Comparison of ENCODE assay signal across 25 mouse cellular contexts in the genomic region with DNA sequence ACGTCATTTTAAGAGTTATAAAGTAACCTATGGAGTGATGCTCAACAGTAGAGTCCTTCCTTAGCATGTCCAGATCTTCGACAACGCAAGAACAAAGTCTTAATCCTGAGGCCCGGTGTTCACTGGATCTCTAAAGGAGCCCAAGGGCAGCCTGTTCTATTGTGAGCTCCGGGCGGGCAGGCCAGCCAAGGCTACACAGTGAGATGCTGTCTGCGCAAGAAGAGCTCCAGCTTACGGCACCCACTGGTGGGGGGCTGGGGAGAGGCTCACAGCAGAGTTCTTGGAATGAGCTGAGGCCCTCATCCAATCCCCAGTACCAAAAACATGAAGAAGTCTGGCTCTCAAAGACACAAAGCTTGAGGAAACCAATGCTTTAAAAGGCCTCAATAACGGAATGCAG. TPM values are rescaled to one million over a fixed set of nuclear protein-coding genes. Genes with fewer than 3 reads are reported as not detected.
A peak's percentile ranks its signal among the peaks of the same experiment; 100 is the strongest.
DNase-seq lines count a peak whose midpoint lies in the region; TF ChIP-seq lines count a peak whose summit lies in the region.
"Had no signal": no experiment of that assay in that cellular context is flagged by ENCODE, and none has a peak within 500 bp of the region (broad histone marks: within the 10 kb centered on the region; RNA-seq: fewer than 3 reads in every experiment).

No protein-coding gene starts in this region.

- peaks cover 66% of the 10 kb centered on the region for H3K4me1 ChIP-seq in E14TG2a.4 (replicated peaks; ENCODE audit: low read depth, low read length)
- peaks cover 20% of the 10 kb centered on the region for H3K4me1 ChIP-seq in embryonic facial prominence, embryonic 10.5 days

- no peaks in the 10 kb centered on the region for H3K9me3 ChIP-seq in E14TG2a.4 (ENCODE audit: low read length)
- no peaks in the 10 kb centered on the region for H3K9me3 ChIP-seq in embryonic facial prominence, embryonic 10.5 days
- H3K9me3 ChIP-seq: forebrain, embryonic 10.5 days; forebrain, embryonic 13.5 days; heart, embryonic 12.5 days; heart, embryonic 15.5 days; hindbrain, embryonic 13.5 days; intestine, embryonic 15.5 days had no signal

- H3K27ac ChIP-seq in gastrocnemius, adult 2 months, result peak overlapping the region; percentile 1; the same call in 1 of the 2 replicates
- H3K27ac ChIP-seq in embryonic facial prominence, embryonic 10.5 days (replicated peaks), result no peak overlapping the region
- H3K27ac ChIP-seq: forebrain, embryonic 10.5 days; forebrain, embryonic 13.5 days; heart, embryonic 15.5 days; hindbrain, embryonic 10.5 days; hindbrain, embryonic 13.5 days; intestine, embryonic 15.5 days had no signal

- 96% methylated on average over 9 of the region's 9 CpGs for WGBS in embryonic facial prominence, embryonic 10.5 days

- peaks cover 62% of the 10 kb centered on the region for H3K36me3 ChIP-seq in E14TG2a.4 (ENCODE audit: insufficient read depth, low read length)
- peaks cover 70% of the 10 kb centered on the region for H3K36me3 ChIP-seq in embryonic facial prominence, embryonic 10.5 days (replicated peaks)

- DNase-seq in adrenal gland, adult 2 months, result peak; percentile 51
- DNase-seq in adrenal gland, postnatal 4 days (ENCODE audit: low spot score in 2 of 2), result no peak
- no peak for DNase-seq in gastrocnemius, adult 2 months
- DNase-seq in gastrocnemius, adult 8-10 months (ENCODE audit: low spot score in 2 of 2), result no peak
- DNase-seq in embryonic facial prominence, embryonic 10.5 days (ENCODE audit: low spot score), result no peak
- DNase-seq in urinary bladder, postnatal 25 days (ENCODE audit: low spot score), result no peak
- DNase-seq: B cell, adult 2 months; cerebellum, adult 11 months; cerebellum, adult 2 months; cerebellum, adult 9-11 months; cerebellum, postnatal 25 days; gastrocnemius, postnatal 25 days; heart, adult 18-20 months; heart, postnatal 10 days; heart, postnatal 36 days; kidney, adult 11 months had no signal

- H3K4me3 ChIP-seq in gastrocnemius, adult 2 months, result no peak overlapping the region
- H3K4me3 ChIP-seq in E14TG2a.4 (replicated peaks; ENCODE audit: low read length), result peak overlapping the region; percentile 97; the same call in 1 of the 2 replicates
- H3K4me3 ChIP-seq in embryonic facial prominence, embryonic 10.5 days, result peak overlapping the region; percentile 32; the same call in 1 of the 2 replicates
- H3K4me3 ChIP-seq: heart, embryonic 12.5 days; hindbrain, embryonic 10.5 days; hindbrain, embryonic 13.5 days; intestine, embryonic 15.5 days had no signal

- no peaks in the 10 kb centered on the region for H3K27me3 ChIP-seq in E14TG2a.4 (ENCODE audit: insufficient read depth, low read length)
- H3K27me3 ChIP-seq in embryonic facial prominence, embryonic 10.5 days (replicated peaks; ENCODE audit: low read depth, poor library complexity, severe bottlenecking), result no peaks in the 10 kb centered on the region
- H3K27me3 ChIP-seq: CH12.LX; forebrain, embryonic 13.5 days; heart, embryonic 12.5 days; heart, embryonic 15.5 days; hindbrain, embryonic 13.5 days; intestine, embryonic 15.5 days had no signal

- TF ChIP-seq CTCF in gastrocnemius, adult 2 months (IDR thresholded peaks at IDR 0.05), result no peak
- TF ChIP-seq CTCF in E14TG2a.4 (conservative IDR thresholded peaks at IDR 0.05; ENCODE audit: low read length), result no peak

- intact Hi-C loops in gastrocnemius, adult 2 months (cut with DNase I), result no loop called here

RNA-seq across cellular contexts. Expression of a gene that starts 4.4 kb away (rescaled TPM):
- total RNA-seq in adrenal gland, adult 2 months (2021), result 100 to 1,000 TPM; 239 to 244 TPM
- polyA plus RNA-seq in adrenal gland, adult 2 months (2012; rRNA removed), result 104 and 110 TPM in 2 replicates
- 100 to 1,000 TPM; 266 to 270 TPM for total RNA-seq in adrenal gland, postnatal 4 days (2021)
- 100 to 1,000 TPM; 103 to 122 TPM for total RNA-seq in gastrocnemius, adult 2 months (2021)
- 100 to 1,000 TPM; 109 to 119 (median 112) TPM for total RNA-seq in gastrocnemius, adult 8-10 months (2022)
- 200 and 207 TPM in 2 replicates for polyA plus RNA-seq in embryonic facial prominence, embryonic 10.5 days (2016; fragmentation: Nextera tagmentation; extraction: Ambion mirVana)
